Comparison of ENCODE assay signal across 9 mouse cellular contexts in the genomic region with DNA sequence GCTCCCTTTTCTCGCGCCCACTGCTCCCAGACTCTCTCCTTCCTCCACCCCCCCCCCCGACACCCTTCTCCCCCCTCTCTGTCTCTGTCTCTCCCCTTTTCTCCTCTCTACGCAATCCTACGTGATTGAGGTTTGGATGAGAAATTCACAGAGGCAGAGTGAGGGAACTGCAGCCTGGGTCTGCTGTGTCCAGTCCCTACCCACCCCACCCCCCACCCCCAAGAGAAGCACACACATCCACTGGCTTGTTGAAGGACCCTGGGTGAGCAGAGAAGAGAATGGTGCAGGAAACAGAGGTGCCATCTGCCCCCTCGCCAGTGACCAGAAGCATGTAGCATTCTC.
DNase-seq lines count a peak whose midpoint lies in the region; ATAC-seq and TF ChIP-seq lines count a peak whose summit lies in the region.
"Had no signal": no experiment of that assay in that cellular context is flagged by ENCODE, and none has a peak within 500 bp of the region (broad histone marks: within the 10 kb centered on the region; RNA-seq: fewer than 3 reads in every experiment).

No protein-coding gene starts in this region.

- 3% methylated on average over 4 of the region's 6 CpGs for WGBS in embryonic facial prominence, embryonic 15.5 days
- WGBS in limb, embryonic 11.5 days, result 6% methylated on average over 6 of the region's 6 CpGs

- no peak for DNase-seq in layer of hippocampus, adult 2 months (ENCODE audit: low spot score in 2 of 2)
- DNase-seq in layer of hippocampus, adult 11-12 months (ENCODE audit: low spot score), result no peak
- no peak for DNase-seq in limb, embryonic 11.5 days (ENCODE audit: low spot score)
- DNase-seq in retina, postnatal 1 day, result peak; percentile 68
- DNase-seq in layer of hippocampus, postnatal 25 days (ENCODE audit: extremely low spot score in 1 of 2, low spot score in 1 of 2), result no peak

- no peaks in the 10 kb centered on the region for H3K9me3 ChIP-seq in embryonic facial prominence, embryonic 15.5 days (replicated peaks)
- H3K9me3 ChIP-seq in limb, embryonic 11.5 days (ENCODE audit: control insufficient read depth, low read length), result no peaks in the 10 kb centered on the region

- H3K4me3 ChIP-seq in layer of hippocampus, adult 2 months, result peak overlapping the region; percentile 74
- peak overlapping the region; percentile 62 for H3K4me3 ChIP-seq in embryonic facial prominence, embryonic 15.5 days (replicated peaks)
- peak overlapping the region; percentile 63 for H3K4me3 ChIP-seq in limb, embryonic 11.5 days (ENCODE audit: low read depth, low read length)
- H3K4me3 ChIP-seq: erythroblast, embryonic 14.5 days had no signal

- H3K36me3 ChIP-seq in embryonic facial prominence, embryonic 15.5 days, result no peaks in the 10 kb centered on the region
- no peaks in the 10 kb centered on the region for H3K36me3 ChIP-seq in limb, embryonic 11.5 days (ENCODE audit: control insufficient read depth, insufficient read depth, low read length)

- H3K9ac ChIP-seq in embryonic facial prominence, embryonic 15.5 days, result peak overlapping the region; percentile 40; the same call in 1 of the 2 replicates
- no peak overlapping the region for H3K9ac ChIP-seq in limb, embryonic 11.5 days (ENCODE audit: low read length)

- H3K4me2 ChIP-seq in embryonic facial prominence, embryonic 15.5 days (replicated peaks), result peak overlapping the region; percentile 99
- H3K4me2 ChIP-seq in limb, embryonic 11.5 days (ENCODE audit: low read depth, severe bottlenecking), result peak overlapping the region; percentile 97

- H3K27ac ChIP-seq in layer of hippocampus, adult 2 months, result peak overlapping the region; percentile 83; the same call in 1 of the 2 replicates
- no peak overlapping the region for H3K27ac ChIP-seq in embryonic facial prominence, embryonic 15.5 days (replicated peaks)
- no peak overlapping the region for H3K27ac ChIP-seq in limb, embryonic 11.5 days (replicated peaks; ENCODE audit: low read depth, low read length)

- peaks cover 65% of the 10 kb centered on the region for H3K27me3 ChIP-seq in embryonic facial prominence, embryonic 15.5 days
- peaks cover 37% of the 10 kb centered on the region for H3K27me3 ChIP-seq in limb, embryonic 11.5 days (ENCODE audit: control insufficient read depth, insufficient read depth, low read length)

- no peak for ATAC-seq in embryonic facial prominence, embryonic 15.5 days (ENCODE audit: insufficient number of reproducible peaks, low FRiP score, low TSS enrichment, low read depth)
- ATAC-seq in limb, embryonic 11.5 days (ENCODE audit: insufficient number of reproducible peaks, low FRiP score, low TSS enrichment, low read depth), result no peak
- ATAC-seq in granulocyte monocyte progenitor cell, adult 5-6 weeks (replicated peaks; ENCODE audit: poor library complexity, severe bottlenecking), result no peak
- no peak for ATAC-seq in megakaryocyte, adult 5-6 weeks (ENCODE audit: poor library complexity, severe bottlenecking)

- TF ChIP-seq CTCF in layer of hippocampus, adult 2 months (conservative IDR thresholded peaks at IDR 0.05), result no peak

- peaks cover 19% of the 10 kb centered on the region for H3K4me1 ChIP-seq in embryonic facial prominence, embryonic 15.5 days
- H3K4me1 ChIP-seq in limb, embryonic 11.5 days (ENCODE audit: control insufficient read depth, insufficient read depth, low read length), result no peaks in the 10 kb centered on the region
